Mouse (Mus musculus): ENCODE results near the gene Ptbp2.

Gene Ptbp2

GRCm38 (mm10) chr3:119701467-119701866, 82.8 kb downstream of the Ptbp2 start:
- no peak for DNase-seq (ENCODE audit: extremely low read depth, low read depth, low spot score)

GRCm38 (mm10) chr3:119684741-119685140, 99.5 kb downstream of the Ptbp2 start:
- DNase-seq (ENCODE audit: extremely low read depth, low read depth, low spot score) = no peak
